Mouse (Mus musculus): Measurements from ENCODE around the gene Scgb2b18.
"Not testable (repeated sequence)": the region's sequence is repeated elsewhere in the genome, so short reads cannot be mapped to it uniquely, and the experiment has no call there.

Gene Scgb2b18

DNA sequence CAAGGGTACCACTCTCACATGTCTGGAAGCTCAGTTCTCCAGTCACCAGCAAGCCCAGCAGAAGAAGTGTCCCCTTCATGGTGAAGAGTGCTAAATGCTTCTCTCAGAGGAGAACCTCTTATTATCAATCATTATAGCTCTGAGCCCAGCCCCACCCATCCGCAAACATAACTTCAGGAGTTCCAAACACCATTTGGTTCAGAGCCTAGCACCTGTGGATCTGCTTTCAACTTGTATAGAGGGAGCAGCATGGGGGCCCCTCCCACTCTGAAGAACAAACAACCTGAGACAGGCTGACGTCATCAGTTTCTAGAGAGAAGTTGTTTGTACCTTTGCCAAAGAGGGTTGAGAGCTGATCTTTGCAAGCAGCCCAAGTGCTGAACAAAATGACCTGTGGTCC, at the start of gene Scgb2b18:
TSS of gene Scgb2b18 (minus strand) at position 101 of the 400 bp plus-strand sequence.
- not testable (repeated sequence) for DNase-seq (ENCODE audit: low spot score)

DNA sequence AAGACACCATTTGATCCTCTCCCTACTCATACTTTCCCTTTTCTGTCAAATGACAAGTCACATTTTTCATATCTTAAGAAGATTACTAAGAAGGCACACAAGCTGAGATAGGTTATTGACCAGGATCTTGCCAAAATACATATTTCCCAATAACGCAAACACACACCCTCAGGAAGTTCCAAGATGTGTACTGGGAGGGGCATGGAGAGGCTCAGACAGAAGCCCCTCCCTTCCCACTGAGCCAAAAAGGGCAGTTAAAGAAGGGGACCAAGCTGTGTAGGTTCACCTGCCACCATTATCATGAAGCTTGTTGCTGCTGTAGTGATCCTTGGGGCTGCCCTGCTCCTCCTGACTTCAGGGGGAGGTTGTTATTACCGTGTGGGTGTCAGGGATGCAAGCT, 11.6 kb upstream of the Scgb2b18 start, which contains the start of gene Scgb1b18:
TSS of gene Scgb1b18 (plus strand) at position 301 of the 400 bp plus-strand sequence.
- DNase-seq (ENCODE audit: low spot score): not testable (repeated sequence)

All from testis, postnatal 10 days (tissue).